Mouse (Mus musculus): ENCODE data around the gene Vhl. TPM values are rescaled to one million over a fixed set of nuclear protein-coding genes. Genes with fewer than 3 reads are reported as not detected.

Vhl gene
- total and polyA plus RNA-seq, 3 experiments, result 8.3 to 11.2 (median 8.6) TPM

DNA sequence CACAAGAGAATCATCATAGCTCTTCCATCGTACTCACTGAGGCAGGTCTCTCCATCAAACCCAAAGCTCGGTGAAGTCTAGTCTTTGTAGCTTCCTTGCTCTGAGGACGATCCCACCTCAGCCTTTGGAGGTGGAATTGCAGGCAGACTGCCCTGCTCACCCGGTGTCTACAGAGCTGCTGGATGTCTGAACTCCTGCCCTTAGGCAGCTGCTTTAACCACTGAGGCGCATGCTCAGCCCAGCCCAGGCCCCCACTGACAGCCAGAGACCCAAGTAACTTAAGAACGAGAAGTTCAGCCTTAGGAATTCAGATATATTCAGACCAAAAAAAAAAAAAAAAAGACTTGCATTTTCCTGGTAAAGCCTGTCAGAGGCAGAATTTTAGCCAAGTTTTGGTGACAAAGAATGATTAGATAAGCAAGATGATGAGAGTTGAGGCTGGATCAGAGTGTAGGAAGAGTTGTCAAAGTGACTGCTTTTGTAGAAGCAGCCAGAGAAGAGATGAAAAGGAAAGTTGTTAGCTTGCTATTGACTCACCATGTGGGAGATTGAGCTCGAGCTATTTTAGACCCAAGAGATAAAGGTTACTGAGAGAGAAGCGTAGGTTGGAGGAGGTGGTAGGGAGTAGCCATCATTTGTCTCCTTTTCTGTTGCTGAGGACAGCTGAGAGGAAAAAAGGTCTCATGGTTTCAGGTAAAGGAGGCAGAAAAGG is 11.3 kb upstream of the Vhl start:
- 49% methylated on average over 8 of the region's 8 CpGs for WGBS
- no peaks in the 10 kb centered on the region for H3K27me3 ChIP-seq (ENCODE audit: control insufficient read depth, insufficient read depth, low read length)
- peaks cover 4% of the 10 kb centered on the region for H3K4me1 ChIP-seq (ENCODE audit: control insufficient read depth, insufficient read depth, low read length)
- H3K36me3 ChIP-seq (ENCODE audit: control insufficient read depth, insufficient read depth, low read length), result peaks cover 8% of the 10 kb centered on the region
- peak overlapping the region; percentile 4; the same call in 1 of the 2 replicates for H3K9ac ChIP-seq (ENCODE audit: low read depth, low read length)
- intact Hi-C loops (cut with DNase I), result no loop called here
- peak overlapping the region; percentile 59 for H3K27ac ChIP-seq
- H3K4me3 ChIP-seq, result no peak overlapping the region
- peaks cover 2% of the 10 kb centered on the region; the same call in 1 of the 2 replicates for H3K79me2 ChIP-seq (replicated peaks; ENCODE audit: control insufficient read depth, insufficient read depth, low read length)
- TF ChIP-seq CTCF (IDR thresholded peaks at IDR 0.05), result no peak
- DNase-seq, result peak; percentile 32 to 37

DNA sequence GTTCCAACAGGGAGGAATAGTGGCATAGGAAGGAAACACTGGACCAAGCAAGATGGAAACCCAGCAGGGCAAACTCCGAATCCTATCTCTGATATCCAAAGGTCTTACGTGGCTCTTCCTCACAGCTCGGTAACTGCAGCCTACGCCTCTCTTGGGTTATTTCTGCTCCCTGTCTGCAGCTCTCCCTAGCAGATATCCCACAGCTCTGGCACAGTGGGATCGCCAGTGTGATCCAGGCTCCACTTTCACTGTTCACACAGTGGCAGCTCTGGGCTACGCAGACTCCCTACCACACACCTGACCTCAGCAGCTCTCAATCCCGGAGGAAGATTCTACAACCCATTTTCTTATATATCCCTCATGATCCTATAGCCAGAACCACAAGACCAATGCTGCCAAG is 9.6 kb upstream of the Vhl start:
- intact Hi-C loops (cut with DNase I), result no loop called here
- DNase-seq, result no peak

DNA sequence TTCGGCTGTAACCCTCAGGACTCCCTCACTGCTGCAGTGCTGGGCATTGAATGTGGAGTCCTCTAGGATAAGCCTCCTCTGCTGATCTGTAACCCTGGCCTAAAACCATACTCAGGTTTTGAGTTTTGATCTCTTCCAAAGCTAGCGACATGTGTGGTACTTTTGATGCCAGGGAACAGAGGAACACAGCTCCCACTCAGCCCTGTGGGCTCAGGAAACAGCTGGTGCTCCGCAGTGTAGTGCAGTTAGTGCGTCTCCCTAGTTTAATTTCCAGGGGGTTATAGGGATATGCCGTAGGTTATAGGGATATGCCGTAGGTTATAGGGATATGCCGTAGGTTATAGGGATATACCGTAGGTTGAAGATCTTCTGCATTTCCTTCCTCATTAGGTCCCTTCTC is 8.8 kb upstream of the Vhl start:
- intact Hi-C loops (cut with DNase I), result no loop called here
- Histone ChIP-seq H3K4me3 (no peak overlapping the region), H3K79me2 (replicated peaks; ENCODE audit: control insufficient read depth, insufficient read depth, low read length) (peaks cover 2% of the 10 kb centered on the region; the same call in 1 of the 2 replicates), H3K9ac (ENCODE audit: low read depth, low read length) (no peak overlapping the region), H3K27me3 (ENCODE audit: control insufficient read depth, insufficient read depth, low read length) (no peaks in the 10 kb centered on the region), H3K4me1 (ENCODE audit: control insufficient read depth, insufficient read depth, low read length) (peaks cover 4% of the 10 kb centered on the region), H3K27ac (no peak overlapping the region), H3K36me3 (ENCODE audit: control insufficient read depth, insufficient read depth, low read length) (peaks cover 8% of the 10 kb centered on the region)
- no peak for TF ChIP-seq CTCF (IDR thresholded peaks at IDR 0.05)
- TF ChIP-seq EP300 (IDR thresholded peaks at IDR 0.05; ENCODE audit: insufficient read depth, low read depth, low read length), result no peak
- no peak for TF ChIP-seq POLR2A (IDR thresholded peaks at IDR 0.05; ENCODE audit: insufficient read depth, low read depth, low read length)
- no peak for DNase-seq
- WGBS, result 93% methylated on average over 8 of the region's 8 CpGs

More for the DNA sequence above, 9.6 kb upstream of the Vhl start:
- peaks cover 8% of the 10 kb centered on the region for H3K36me3 ChIP-seq (ENCODE audit: control insufficient read depth, insufficient read depth, low read length)
- TF ChIP-seq CTCF (IDR thresholded peaks at IDR 0.05), result no peak
- TF ChIP-seq EP300 (IDR thresholded peaks at IDR 0.05; ENCODE audit: insufficient read depth, low read depth, low read length), result no peak
- no peak for TF ChIP-seq POLR2A (IDR thresholded peaks at IDR 0.05; ENCODE audit: insufficient read depth, low read depth, low read length)
- H3K79me2 ChIP-seq (replicated peaks; ENCODE audit: control insufficient read depth, insufficient read depth, low read length), result peaks cover 2% of the 10 kb centered on the region; the same call in 1 of the 2 replicates
- peaks cover 4% of the 10 kb centered on the region for H3K4me1 ChIP-seq (ENCODE audit: control insufficient read depth, insufficient read depth, low read length)
- 93% methylated on average over 7 of the region's 7 CpGs for WGBS
- no peak overlapping the region for H3K9ac ChIP-seq (ENCODE audit: low read depth, low read length)
- no peak overlapping the region for H3K27ac ChIP-seq
- no peak overlapping the region for H3K4me3 ChIP-seq
- H3K27me3 ChIP-seq (ENCODE audit: control insufficient read depth, insufficient read depth, low read length), result no peaks in the 10 kb centered on the region

DNA sequence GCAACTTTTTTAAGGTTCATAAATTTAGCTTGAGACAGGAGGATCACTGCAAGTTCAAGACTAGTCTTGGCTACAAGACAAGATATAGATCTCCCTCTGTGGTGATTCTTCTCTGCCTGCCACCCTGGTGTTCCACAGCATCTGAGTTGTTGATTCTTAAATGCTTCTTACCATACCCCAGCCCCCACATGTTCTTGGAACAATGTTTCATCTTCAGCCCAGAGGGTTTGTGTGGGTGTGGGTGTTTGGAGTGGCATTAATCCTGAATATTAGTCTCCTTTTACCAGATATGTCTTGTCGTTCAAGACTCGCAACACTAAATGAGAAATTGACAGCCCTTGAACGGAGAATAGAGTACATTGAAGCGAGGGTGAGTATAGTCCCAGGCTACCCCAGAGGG is 8.3 kb upstream of the Vhl start:
- TF ChIP-seq CTCF (IDR thresholded peaks at IDR 0.05) (no peak), POLR2A (IDR thresholded peaks at IDR 0.05; ENCODE audit: insufficient read depth, low read depth, low read length) (no peak), EP300 (IDR thresholded peaks at IDR 0.05; ENCODE audit: insufficient read depth, low read depth, low read length) (no peak)
- H3K79me2 ChIP-seq (replicated peaks; ENCODE audit: control insufficient read depth, insufficient read depth, low read length), result peaks cover 2% of the 10 kb centered on the region; the same call in 1 of the 2 replicates
- intact Hi-C loops (cut with DNase I), result no loop called here
- H3K4me1 ChIP-seq (ENCODE audit: control insufficient read depth, insufficient read depth, low read length), result peaks cover 4% of the 10 kb centered on the region
- no peak overlapping the region for H3K27ac ChIP-seq
- WGBS, result 92% methylated on average over 4 of the region's 4 CpGs
- no peaks in the 10 kb centered on the region for H3K27me3 ChIP-seq (ENCODE audit: control insufficient read depth, insufficient read depth, low read length)
- DNase-seq, result no peak
- H3K9ac ChIP-seq (ENCODE audit: low read depth, low read length), result no peak overlapping the region
- H3K36me3 ChIP-seq (ENCODE audit: control insufficient read depth, insufficient read depth, low read length), result peaks cover 8% of the 10 kb centered on the region
- no peak overlapping the region for H3K4me3 ChIP-seq

DNA sequence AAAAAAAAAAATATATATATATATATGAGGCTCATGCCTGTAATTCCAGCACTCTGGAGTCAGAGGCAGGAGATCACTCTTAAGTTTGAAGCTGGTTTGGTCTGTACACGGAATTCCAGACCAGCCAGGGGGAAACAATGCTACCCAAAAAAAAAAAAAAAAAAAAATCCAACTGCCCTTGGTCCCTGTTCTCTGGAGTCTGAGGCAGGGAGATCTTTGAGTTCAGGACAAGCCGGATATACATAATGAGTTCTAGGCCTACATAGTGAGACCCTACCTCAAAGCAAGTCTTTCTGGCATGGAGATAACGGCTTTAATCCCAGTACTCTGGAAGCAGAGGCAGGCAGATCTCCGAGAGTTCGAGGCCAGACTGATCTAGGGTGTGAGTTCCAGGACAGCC is 373 bp upstream of the Vhl start:
- WGBS, result 52% methylated on average over 5 of the region's 5 CpGs
- Histone ChIP-seq H3K4me3 (peak overlapping the region; percentile 91), H3K36me3 (ENCODE audit: control insufficient read depth, insufficient read depth, low read length) (no peaks in the 10 kb centered on the region)

More for the DNA sequence above, 373 bp upstream of the Vhl start:
- H3K27me3 ChIP-seq (ENCODE audit: control insufficient read depth, insufficient read depth, low read length), result no peaks in the 10 kb centered on the region
- peak overlapping the region; percentile 49; the same call in 1 of the 2 replicates for H3K9ac ChIP-seq (ENCODE audit: low read depth, low read length)
- peak overlapping the region; percentile 74; the same call in 1 of the 2 replicates for H3K27ac ChIP-seq
- no peaks in the 10 kb centered on the region for H3K79me2 ChIP-seq (replicated peaks; ENCODE audit: control insufficient read depth, insufficient read depth, low read length)
- TF ChIP-seq POLR2A (IDR thresholded peaks at IDR 0.05; ENCODE audit: insufficient read depth, low read depth, low read length), result no peak; the same call in 1 of the 2 replicates
- TF ChIP-seq CTCF (IDR thresholded peaks at IDR 0.05), result no peak
- TF ChIP-seq EP300 (IDR thresholded peaks at IDR 0.05; ENCODE audit: insufficient read depth, low read depth, low read length), result 0 out of 2 replicates have a peak, but pooled peaks have one; percentile 20
- no peak for DNase-seq
- intact Hi-C loops (cut with DNase I), result loop anchor here (5.0 kb wide), 2 partner anchors 91 to 386 kb away; partner anchors contain the start of genes Emc3, Fancd2 and Mtmr14
- peaks cover 5% of the 10 kb centered on the region for H3K4me1 ChIP-seq (ENCODE audit: control insufficient read depth, insufficient read depth, low read length)

Measured in heart, adult 2 months (tissue).